Mouse (Mus musculus) gastrocnemius, adult 2 months (tissue): ENCODE results near the gene Igsf9b. TPM values are rescaled to one million over a fixed set of nuclear protein-coding genes. Genes with fewer than 3 reads are reported as not detected.

Experiments used
- DNase-seq: peaks from one replicate; pipeline ENCODE4 v3.0.0; 2022
- H3K27ac ChIP-seq: fragments of 200-600 bp; 2 replicates; pipeline ENCODE4 v1.8.1; 2022; ENCODE audit warnings: mild to moderate bottlenecking
- H3K4me3 ChIP-seq: fragments of 200-600 bp; 2 replicates; pipeline ENCODE4 v1.8.1; 2022; ENCODE audit warnings: mild to moderate bottlenecking, moderate library complexity
- CTCF ChIP-seq: fragments of 200-600 bp; IDR thresholded peaks from 2 replicates; pipeline ENCODE4 v1.8.1; 2022; ENCODE audit warnings: antibody characterized with exemption, mild to moderate bottlenecking, moderate library complexity
- intact Hi-C: fragments of 180-260 bp; cut with DNase I; formaldehyde crosslinking; loops from one replicate; pipeline ENCODE4 v1.15.1; 2025
- total RNA-seq, 2 experiments: library from RNA; stranded (reverse); gene quantifications; 2 replicates each; pipeline ENCODE4 v1.2.3; 2021

Igsf9b gene
- total RNA-seq, 2 experiments from 2014 or later = 4.0 to 4.3 TPM

DNA sequence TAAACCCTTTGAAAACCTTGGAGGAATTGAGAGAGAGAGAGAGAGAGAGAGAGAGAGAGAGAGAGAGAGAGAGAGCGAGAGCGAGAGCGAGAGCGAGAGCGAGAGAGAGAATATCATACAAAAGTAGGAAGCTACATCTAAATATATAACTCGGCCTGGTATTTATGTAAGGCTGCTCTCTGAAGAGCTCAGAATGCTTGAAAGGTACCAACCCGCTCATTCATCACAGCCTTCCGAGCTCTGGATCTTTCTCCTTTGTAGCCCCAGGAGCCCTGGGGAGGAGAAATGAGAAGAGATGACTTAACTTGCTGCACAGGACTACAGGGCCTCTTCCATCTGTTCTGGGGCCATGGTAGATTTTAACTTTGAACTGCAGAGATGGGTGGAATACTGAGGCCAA, 22.3 kb downstream of the Igsf9b start:
- Histone ChIP-seq H3K27ac (no peak overlapping the region), H3K4me3 (no peak overlapping the region)
- no peak for TF ChIP-seq CTCF
- intact Hi-C loops = no loop called here
- no peak for DNase-seq

DNA sequence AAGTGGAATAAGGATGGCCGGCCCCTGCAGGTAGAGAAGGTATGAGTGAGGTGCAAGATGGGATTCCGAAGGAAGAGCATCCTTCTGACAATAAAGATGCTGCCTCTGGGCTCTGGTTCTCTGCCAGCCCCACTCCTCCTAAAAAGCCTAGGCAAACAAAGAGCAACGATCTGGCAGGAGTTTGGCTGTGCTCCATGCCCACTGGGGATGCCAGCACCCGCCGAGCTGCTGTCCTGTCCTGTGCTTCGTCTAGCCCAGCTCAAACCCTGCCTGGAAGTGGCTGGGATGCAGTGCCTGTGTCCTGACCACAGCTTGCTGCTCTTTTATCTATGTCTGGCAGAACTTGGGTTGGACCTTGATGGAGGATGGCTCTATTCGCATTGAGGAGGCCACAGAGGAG, 23.3 kb downstream of the Igsf9b start:
- intact Hi-C loops = no loop called here
- TF ChIP-seq CTCF = no peak
- Histone ChIP-seq H3K4me3 (no peak overlapping the region), H3K27ac (no peak overlapping the region)
- no peak for DNase-seq

DNA sequence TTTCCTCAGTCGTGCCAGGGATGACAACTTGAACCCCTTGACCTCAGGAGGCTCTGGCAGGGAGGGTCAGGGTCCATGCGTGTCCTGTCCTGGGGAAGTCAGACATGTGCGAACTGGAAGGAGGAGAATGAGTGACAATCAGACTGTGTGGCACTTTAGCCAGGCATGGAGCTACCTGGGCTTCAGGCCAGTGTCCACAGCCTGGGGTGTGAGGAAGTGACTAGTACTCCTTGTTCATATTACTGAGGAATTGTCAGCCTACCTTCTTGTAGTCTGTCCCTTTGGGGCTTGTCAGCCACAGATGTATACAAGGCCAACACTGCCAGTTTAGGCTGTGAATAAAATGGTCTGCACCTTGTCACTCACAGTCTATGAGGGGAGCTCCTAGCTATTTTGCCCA, 24.4 kb downstream of the Igsf9b start:
- DNase-seq = no peak
- intact Hi-C loops = no loop called here
- no peak for TF ChIP-seq CTCF
- H3K27ac ChIP-seq = no peak overlapping the region
- no peak overlapping the region for H3K4me3 ChIP-seq

DNA sequence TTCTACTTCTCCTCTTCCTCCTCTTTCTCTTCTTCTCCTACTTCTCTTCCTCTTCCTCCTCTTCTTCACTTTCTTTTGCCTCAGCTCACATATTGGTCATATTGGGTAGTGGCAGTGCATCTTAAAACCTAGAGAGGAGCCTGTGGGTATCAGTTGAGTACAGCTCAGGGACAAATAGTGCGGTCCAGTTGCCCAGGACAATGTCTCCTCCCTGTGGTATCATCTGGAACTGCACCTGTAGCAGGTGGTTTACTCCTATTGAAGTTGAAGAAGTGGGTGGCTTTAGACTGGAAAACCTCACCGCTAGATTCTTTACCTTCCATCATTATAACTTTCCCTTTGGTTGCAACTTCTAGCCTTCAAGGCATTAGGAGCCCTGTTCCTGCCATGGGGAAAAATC, 26.9 kb downstream of the Igsf9b start:
- Histone ChIP-seq H3K4me3 (no peak overlapping the region), H3K27ac (no peak overlapping the region)
- DNase-seq = peak; percentile 45
- intact Hi-C loops = loop anchor here (1.0 kb wide), 1 partner anchor 221 kb away; no protein-coding TSS in a partner anchor
- TF ChIP-seq CTCF = peak; percentile 95

DNA sequence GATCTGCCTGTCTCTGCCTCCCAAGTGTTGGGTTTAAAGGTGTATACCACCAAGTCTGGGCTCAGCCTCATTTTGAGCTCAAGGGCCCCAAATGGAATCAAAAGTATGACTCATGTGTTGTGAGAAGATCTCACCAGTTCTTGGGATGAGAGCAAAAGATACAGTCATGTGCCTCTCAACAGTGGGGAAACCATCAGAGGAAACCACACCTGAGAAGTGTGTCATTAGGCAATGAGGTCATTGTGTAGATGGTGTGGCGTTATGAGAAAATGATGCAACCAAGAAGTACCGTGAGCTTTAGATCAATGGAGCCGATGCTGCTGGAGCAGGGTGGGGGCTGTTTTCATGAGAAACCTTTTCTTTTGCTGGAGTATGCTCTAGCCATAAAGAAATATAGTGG, 28.6 kb downstream of the Igsf9b start:
- intact Hi-C loops = no loop called here
- no peak overlapping the region for H3K27ac ChIP-seq
- DNase-seq = no peak
- H3K4me3 ChIP-seq = no peak overlapping the region
- TF ChIP-seq CTCF = no peak

DNA sequence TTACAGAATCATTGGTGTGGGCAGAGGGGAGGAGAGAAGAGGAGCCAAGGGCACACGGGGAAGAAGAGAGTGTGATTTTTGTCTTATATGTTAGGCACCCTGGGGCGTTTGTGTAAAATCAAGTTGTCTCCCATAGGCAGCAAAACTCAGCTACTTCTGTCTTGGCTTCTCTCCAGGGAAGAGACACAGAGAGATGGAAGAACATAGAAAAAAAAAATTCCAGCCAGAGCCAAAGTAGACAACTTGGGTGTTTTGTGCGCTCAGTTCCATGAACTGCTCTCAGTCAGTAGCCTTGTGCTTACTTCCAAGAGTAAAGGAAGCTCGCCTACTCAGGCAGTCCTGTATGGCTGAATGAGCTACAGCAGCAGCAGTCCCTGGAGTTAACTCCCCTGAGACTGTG, 31.4 kb downstream of the Igsf9b start:
- TF ChIP-seq CTCF = no peak
- no peak overlapping the region for H3K27ac ChIP-seq
- no peak overlapping the region for H3K4me3 ChIP-seq
- intact Hi-C loops = no loop called here
- no peak for DNase-seq

DNA sequence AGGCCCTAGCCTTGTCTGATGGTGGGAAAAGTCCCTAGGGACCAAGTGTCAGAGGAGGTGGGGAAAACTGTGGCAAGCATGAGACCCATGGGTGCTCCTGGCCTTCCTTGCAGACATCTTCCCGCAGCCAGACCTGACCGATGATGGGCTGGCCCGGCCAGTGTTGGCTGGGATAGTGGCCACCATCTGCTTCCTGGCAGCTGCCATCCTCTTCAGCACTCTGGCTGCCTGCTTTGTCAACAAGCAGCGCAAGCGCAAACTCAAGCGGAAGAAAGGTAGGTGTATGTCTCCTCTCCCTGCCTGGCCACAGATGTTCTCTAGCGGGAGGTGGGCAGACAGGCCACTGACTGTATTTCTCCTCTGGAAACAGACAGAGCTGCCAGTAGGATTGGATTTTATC, 32.5 kb downstream of the Igsf9b start:
- intact Hi-C loops = no loop called here
- no peak overlapping the region for H3K4me3 ChIP-seq
- H3K27ac ChIP-seq = no peak overlapping the region
- TF ChIP-seq CTCF = no peak
- DNase-seq = no peak

DNA sequence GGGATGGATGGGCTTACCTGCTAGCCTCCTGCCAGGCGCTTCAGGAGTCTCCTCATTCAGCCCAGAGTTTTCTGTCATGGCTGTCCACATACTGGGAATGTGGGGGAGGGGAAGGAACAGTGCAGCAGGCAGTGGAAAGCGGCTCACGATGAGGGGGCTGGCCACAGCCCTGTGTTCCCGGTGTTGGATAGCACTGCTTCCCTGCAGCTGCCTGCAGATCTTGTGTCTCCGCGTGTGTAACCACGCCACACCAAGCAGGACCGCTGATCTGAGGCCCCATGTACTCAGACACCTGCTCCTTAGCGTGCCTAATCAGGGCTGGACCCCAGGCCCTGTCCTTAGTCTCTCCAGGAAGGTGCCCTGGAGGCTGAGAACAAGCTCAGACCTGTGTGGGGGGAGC, 35.9 kb downstream of the Igsf9b start:
- Histone ChIP-seq H3K27ac (no peak overlapping the region), H3K4me3 (no peak overlapping the region)
- no peak for DNase-seq
- intact Hi-C loops = no loop called here
- TF ChIP-seq CTCF = no peak

DNA sequence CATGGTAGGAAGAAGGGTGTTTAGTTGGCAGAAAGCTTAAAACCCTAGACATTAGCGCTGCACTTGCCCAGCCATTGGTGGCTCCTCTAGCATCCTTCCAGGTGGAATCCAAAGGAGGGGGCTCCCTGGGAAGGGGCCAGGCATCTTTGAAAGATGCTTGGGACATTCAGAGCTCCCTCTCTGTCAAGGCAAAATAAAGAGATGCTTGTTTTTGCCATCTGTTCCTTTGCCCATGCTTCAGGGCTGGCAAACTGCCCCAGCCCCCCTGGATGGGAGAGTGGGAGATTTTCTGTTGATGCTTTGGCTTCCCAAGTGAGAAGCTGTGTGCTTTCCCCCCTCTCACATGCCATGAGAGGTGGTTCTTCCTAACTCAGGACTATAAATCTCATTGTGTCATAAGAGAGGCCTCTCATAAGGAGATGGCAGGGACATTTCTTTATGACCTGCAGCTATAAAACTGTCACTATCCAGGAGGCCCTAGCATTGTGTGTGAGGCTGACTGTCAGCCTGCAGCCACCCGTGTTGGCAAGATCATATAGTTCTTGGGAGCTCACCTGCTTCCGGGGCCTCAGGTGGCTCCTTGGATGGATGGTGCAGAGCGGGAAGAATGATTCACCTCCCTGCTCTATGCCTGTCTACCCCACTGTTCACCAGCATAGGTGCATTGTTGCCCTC, 38.1 kb downstream of the Igsf9b start:
- no peak for DNase-seq
- intact Hi-C loops = no loop called here
- no peak overlapping the region for H3K27ac ChIP-seq
- TF ChIP-seq CTCF = no peak
- no peak overlapping the region for H3K4me3 ChIP-seq

DNA sequence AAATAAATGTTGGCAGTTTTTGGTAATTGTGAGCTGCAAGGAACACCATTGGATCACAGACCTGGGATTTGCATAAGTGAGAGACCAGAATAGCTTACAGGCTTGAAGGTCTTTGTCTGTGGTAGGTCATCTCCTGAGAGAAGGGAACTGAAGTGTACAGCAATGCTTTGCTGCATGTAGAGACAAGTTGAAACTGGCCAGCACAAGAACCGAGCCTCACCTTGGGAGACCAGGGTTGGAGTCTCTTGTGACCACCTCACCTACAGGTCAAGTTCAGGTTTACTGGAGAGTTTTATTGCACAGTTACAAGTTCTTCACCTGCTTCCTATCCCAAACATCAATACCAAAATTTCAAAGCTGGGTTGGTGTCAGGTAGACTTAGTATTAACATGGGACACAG, 40.2 kb downstream of the Igsf9b start:
- TF ChIP-seq CTCF = no peak
- DNase-seq = no peak
- intact Hi-C loops = no loop called here
- H3K4me3 ChIP-seq = no peak overlapping the region
- H3K27ac ChIP-seq = no peak overlapping the region

DNA sequence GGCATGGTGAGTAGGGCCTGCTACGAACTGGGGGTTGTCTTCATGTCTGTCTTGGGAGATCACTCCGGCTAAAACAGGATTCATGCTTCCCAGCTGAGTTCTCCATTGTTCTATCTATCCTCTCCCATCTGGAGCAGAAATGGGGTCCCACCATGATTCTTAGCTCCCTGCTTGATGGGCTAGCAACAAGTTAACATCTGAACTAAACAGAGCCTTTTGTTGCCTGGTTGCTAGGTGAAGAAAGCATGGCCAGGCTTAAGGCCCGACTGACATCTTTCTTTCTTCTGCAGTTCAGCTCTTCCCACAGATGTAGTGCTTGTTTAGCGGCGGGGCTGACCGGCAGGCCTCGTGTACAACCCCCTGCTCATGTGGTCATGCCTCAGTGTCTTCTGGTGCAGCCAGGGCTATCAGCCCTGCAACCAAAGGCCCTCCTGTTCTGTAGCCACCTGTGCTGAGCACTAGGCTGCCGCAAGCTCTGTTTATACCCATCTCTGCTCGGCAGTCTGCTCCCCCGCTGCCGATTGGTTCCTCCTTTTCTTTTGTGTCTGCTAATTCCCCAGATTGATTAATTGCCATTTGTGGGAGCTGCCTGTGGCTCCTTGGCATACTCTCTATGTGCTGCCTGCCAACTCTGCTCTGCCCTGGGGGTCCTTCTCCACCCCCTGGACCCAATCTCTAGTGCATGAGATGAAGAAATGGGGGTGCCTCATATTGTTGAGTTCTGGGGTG, 47.7 kb downstream of the Igsf9b start:
- no peak overlapping the region for H3K27ac ChIP-seq
- DNase-seq = no peak
- intact Hi-C loops = no loop called here
- no peak overlapping the region for H3K4me3 ChIP-seq
- no peak for TF ChIP-seq CTCF

DNA sequence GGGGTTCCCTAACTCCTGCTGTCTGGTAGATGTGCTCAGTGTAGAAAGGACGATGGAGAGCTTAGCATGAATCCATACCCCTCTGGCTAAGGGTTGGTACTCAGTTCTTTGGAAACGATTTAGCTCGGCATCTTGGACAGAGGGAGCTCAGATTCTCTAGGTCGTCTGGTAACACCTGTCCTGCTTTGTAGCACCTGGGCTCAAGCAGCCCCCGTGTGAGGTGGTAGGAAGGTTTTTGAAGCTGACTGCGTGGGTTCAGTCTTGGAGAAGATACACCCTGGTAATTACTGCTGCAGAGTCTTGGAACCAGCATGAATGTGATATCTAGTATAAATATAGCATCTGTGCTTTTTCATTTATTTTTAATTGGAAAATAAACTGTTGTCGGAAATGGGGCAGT, 54.1 kb downstream of the Igsf9b start:
- intact Hi-C loops = no loop called here

DNA sequence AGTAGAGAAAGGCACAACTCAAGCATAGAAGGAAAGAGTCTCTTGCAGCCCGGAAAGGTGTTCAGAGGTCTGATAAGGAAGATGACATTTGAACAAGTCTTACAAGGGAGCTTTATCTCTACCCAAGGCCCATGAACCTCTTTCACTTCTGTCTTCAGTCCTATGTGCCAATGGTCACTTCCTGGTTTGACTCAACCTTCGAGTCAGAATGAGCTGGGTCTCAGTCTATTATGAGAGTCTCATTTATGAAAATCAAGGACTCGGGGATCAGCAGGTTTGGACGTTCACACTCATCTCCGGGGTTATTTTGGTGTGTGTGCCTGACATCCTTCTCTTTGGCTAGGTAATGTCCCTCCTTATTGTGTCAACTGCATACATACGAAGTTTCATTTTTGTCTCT, 58.9 kb downstream of the Igsf9b start:
- no peak overlapping the region for H3K4me3 ChIP-seq
- no peak for DNase-seq
- TF ChIP-seq CTCF = no peak
- no peak overlapping the region for H3K27ac ChIP-seq
- intact Hi-C loops = no loop called here

More for the DNA sequence above, 54.1 kb downstream of the Igsf9b start:
- Histone ChIP-seq H3K4me3 (no peak overlapping the region), H3K27ac (no peak overlapping the region)
- no peak for TF ChIP-seq CTCF
- no peak for DNase-seq

DNA sequence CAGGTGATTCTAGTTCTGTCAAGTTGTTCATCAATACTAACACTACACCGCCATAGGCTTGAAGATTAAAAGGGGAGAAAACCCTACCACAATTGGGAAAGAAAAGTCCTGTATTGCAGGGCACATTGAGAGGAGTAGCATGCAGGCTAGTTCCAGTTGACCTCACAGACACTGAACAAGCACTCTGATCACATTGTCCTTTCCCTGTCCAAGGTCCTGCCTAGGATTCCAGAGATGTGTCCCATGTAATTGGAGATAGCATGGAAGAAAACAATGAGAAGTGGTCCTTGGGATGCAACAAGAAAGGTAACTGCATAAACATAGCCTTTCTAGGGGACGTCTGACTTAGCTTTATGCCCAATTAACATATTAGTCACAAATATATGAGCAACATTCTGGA, 68.2 kb downstream of the Igsf9b start:
- Histone ChIP-seq H3K4me3 (no peak overlapping the region), H3K27ac (no peak overlapping the region)
- intact Hi-C loops = no loop called here
- DNase-seq = no peak
- TF ChIP-seq CTCF = no peak
